Mouse (Mus musculus) kidney, adult 8-10 months (tissue): ENCODE measurements around the gene Trmt5.
A peak's percentile ranks its signal among the peaks of the same experiment; 100 is the strongest.

ENCODE experiments used
- DNase-seq, 2 experiments: peaks; one replicate each; pipeline ENCODE4 v3.0.0; 2022

Gene Trmt5

DNA sequence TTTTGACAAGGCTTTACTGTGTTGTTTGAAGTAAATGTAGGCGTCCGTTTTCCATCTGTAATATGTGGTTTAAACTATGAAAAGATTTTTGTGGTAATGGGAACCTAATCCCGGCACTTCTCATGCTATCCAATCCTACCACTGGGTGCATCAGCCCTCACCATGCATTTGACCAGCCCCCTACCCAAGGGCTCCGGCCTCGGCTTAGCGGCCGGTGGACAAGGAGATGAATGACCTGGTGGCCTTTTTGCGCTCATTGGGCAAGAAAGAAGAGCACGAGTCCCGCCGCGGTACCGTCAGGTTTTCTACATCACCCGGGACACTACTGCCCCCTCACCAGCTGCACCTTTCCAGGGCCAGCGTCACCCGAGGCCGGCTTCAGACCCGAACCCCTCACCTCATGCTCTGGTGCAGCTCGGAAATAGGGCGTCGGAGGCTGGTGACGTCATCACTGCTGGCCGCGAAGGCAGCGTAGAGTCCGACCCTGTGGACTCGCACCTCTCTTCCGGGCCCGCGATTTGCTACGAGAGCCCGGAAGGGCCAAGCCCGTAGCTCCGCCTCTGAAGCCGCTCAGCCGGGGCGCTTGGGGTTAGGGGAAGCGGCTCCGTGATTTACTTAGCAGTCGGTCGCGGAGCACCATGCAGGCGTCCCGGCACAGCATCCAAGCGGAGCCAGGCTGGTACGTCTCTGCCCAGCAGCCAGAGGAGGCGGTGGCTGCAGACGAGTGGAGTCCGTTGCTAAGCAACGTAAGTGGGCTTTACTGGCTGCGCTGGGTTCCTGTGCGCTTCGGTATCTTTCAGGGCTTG lies at the start of gene Trmt5, which contains the start of gene Slc38a6:
Trmt5 (minus strand) TSS at position 424 of the 806 bp plus-strand sequence.
Slc38a6 (plus strand) TSS at position 493 of the 806 bp plus-strand sequence.
- DNase-seq: peak; percentile 93

DNA sequence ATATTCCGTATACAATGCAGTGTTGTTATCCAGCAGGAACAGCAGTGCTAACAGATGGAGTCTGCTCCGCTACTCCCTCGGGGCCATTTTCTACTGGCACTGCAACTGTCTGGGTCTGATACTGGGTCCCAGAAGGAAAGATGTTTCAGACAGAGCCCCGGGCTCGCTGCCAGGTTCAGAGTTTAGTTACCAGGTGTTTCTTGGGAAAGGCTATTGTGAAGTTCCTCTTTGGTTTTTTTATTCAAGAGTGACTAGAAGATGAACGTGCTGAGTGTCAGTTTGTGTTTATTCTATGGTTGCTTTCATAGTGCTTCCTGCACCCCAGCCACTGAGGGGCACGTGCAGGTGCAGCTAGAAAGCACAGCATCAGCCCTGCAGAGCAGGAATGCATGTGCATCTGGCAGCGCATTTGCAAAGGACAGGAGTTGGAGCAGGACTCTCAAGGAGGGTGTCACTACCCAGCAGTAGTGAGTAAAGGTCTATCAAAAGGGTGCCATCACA lies 47.6 kb upstream of the Trmt5 start:
- no peak for DNase-seq

DNA sequence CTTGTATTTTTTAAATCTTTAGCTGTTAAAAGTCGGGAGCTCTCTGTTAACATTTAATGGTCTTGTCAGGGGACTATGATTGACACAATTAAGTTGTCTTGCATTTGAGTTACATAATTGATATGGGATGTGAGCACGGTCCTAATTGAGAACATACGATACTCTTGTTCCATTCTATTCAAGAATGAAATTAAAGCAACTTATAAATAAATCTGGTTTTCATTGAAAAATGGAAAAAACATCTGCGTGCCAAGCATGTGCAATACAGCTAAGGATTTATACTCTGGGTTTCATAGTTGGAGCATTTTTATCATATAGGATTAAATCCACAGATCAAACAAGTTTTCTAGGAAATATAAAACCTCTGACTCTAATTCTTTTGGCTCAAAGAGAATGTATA lies 46.2 kb upstream of the Trmt5 start:
- no peak for DNase-seq

DNA sequence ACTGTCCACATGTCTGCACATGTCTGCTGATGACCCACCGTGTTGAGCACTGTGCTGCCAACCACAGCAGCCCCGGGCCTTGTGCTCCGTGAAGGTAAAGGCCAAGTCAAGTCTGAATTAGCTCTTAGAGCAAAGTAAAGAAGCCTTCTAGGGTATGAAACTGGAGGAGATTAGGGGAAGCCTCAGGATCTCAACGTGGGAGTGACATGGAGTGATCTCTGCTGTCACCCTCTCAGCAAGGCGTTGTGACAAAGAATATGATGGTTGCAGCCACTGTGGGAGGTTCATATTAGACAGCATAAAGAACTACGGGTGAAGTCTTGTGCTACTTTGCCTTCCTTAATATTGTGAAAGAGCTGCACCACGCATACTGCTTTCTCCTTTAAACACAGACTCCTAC lies 43.7 kb upstream of the Trmt5 start:
- DNase-seq: no peak

GRCm38 (mm10) chr12:73328448-73329167 lies 42.1 kb upstream of the Trmt5 start:
- DNase-seq: no peak

GRCm38 (mm10) chr12:73327381-73327780 lies 40.9 kb upstream of the Trmt5 start:
- no peak for DNase-seq

DNA sequence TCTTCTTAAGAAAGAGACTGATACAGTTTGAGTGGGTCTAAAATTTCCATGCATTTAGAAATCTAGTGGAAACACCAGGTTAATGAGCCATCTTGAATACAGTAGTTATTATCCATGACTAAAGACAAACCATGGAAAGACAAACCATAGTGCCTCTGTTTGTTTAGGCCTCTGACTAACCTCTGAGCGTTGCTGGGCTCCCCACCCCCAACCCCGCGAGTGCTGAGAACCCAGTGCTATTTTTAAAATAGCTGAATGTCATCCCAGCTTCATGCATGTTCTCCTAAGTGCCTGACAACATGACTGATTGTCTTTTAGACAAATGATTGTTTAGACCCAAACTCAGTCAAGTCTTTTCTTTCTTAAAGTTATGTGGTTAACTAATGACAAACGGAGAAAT lies 39.1 kb upstream of the Trmt5 start:
- DNase-seq: no peak

GRCm38 (mm10) chr12:73325181-73325580 lies 38.7 kb upstream of the Trmt5 start:
- no peak for DNase-seq

DNA sequence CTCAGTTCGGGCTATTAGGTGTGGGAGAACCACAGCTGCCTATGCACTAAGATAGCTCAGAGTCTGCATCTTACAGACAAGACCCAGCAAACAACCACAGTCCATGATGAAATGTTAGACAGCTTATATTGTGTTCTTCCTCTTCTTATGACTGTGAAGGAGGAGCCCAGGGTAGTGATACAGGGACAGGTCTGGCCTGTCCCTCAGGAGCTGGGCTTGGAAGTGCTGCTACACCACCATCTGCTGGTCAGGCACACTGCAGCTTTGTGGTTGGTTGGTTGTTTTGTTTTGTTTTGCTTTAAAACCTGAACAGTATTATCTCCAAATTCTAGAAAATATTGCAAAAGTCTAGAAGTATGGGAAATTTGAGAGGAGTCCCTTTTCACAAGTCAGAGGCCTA lies 38.2 kb upstream of the Trmt5 start:
- DNase-seq: no peak

GRCm38 (mm10) chr12:73324180-73324586 lies 37.7 kb upstream of the Trmt5 start:
- no peak for DNase-seq

- no peak for DNase-seq
Observed at GRCm38 (mm10) chr12:73317706-73318686, 31.5 kb upstream of the Trmt5 start.

DNA sequence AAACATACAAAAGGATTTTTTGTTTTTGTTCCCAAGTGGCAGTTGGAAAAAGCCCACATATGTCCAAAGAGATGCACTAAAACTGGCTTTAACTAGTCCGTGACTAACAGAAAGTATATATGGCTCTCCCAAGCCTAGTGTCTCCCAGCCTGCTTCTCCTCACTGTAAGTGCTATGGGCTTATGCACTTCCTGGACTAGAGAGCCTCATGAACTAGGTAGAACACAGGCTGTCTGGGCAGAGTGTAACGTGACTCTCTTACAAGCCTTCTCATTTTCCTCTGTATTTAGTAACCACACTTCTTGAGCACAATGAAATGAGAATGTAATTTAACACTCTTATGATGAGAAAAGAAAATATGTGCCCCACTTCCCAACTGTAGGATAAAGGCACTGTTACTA lies 22.2 kb upstream of the Trmt5 start:
- DNase-seq: no peak

DNA sequence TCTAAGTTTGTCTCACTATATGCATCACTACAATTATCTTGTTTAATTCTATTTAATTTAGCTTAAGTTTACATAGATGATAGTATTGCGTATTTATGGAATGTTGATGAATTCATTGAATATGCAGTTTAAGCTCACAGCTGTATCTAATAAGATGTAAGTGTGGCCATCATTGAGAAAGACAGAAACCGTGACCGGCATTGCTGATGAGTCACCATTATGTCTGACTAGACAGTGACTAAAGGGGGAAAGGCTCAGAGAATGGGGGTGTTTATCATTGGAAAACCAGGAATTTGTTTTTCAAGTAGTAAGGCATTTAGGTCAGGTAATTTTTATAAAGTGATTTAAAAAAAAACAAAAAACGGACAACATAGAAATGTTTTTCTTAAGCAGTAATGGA lies 21.2 kb upstream of the Trmt5 start:
- DNase-seq: no peak

GRCm38 (mm10) chr12:73304636-73305035 lies 18.1 kb upstream of the Trmt5 start:
- peak; percentile 29 to 56 for DNase-seq

GRCm38 (mm10) chr12:73300531-73300930 lies 14.0 kb upstream of the Trmt5 start:
- peak; percentile 67 to 72 for DNase-seq

GRCm38 (mm10) chr12:73298621-73299020 lies 12.1 kb upstream of the Trmt5 start:
- DNase-seq: no peak

DNA sequence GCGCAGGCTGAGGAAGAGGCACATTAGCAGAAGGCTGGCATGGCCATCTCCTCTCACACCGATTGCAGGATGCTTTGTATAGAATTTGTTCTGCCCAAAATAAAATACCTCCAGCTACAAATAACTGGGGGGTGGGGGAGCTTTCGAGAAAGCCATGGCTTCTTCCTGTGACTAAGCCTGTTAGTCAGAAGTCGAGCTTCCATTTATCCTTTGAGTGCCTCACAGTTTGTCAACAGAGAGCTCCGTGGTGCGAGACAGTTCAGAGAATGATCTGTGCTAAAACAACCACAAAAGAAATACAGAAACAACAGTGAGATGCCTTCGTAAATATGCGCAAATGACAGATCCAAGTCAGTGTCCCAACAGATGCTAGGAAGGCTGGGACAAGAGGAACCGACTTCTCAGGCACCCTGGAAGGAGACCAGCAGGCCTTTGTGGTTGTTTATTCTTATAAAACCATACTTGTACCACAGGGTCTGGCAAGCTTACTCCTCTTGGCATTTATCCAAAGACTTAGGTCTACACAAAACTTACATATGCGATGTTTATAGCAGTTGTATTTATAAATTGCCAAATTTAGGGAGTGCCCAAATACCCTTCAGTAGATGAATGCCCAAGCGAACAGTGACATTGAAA lies 9.1 kb upstream of the Trmt5 start:
- DNase-seq: no peak

DNA sequence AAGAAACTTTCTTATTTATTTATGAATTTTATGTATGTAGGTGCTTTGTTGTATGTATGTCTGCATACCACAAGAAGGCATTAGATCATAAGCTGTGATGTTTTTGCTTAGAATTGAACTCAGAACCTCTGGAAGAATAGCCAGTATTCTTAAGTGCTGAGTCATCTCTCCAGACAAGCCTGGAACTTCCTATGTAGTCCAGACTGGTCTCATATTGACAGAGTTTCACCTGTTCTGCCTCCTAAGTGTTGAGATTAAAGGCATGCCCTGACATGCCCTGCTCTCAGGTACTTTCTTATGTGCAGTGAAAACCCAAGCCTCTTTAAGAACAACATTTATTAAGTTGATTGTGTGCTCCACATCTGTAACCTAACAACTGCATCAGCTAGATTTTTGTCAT lies 8.4 kb upstream of the Trmt5 start:
- DNase-seq: no peak

DNA sequence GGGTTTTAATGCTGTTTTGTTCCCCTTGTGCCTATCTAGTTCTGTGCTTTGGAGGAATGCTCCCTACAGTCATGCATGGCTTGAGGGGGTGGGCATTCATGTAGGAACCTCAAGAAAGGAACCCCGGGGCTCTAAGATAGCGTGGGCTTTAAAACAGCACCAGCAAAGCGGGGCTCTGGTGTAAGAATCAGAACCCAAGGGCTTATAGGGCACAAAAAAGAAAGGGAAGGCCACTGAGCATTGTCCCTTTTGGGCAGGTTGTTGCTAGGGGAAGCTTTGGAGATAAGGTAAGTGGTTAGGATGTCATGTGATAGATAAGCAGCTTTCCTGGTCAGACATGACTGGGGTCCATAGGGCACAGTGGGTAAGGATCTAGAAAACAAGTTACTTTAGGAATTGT lies 2.1 kb upstream of the Trmt5 start:
- DNase-seq: no peak

GRCm38 (mm10) chr12:73287609-73288008 lies 1.1 kb upstream of the Trmt5 start:
- peak; percentile 48 to 53 for DNase-seq

- DNase-seq: no peak
Observed at GRCm38 (mm10) chr12:73274921-73275320, 11.6 kb downstream of the Trmt5 start.

DNA sequence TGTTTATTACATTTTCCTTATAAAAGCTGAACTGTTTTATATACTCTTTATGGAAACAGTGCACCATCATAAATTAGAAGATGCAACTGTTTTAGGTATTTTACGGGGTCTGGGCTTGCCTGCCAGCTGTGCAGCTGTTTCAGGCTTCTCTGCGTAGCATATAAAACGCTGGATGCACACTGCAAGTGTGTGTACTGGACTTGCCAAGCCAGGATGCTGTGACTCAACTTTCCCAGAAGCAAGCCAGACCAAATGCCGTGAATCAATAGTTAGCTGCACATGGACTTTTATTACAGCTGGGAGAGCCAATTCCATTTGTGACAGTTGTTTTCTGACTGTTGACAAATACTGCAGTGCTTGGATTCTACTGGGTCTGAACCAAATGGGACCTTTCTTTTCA lies 16.6 kb downstream of the Trmt5 start:
- no peak for DNase-seq
